Mouse (Mus musculus) G1E (cell line): Measurements from ENCODE around the gene C530008M17Rik.

ENCODE experiments used
- CTCF ChIP-seq: IDR thresholded peaks from 2 replicates; pipeline ENCODE4 v1.5.1; 2012; ENCODE audit warnings: low read depth, low read length, inconsistent platforms, mixed read lengths
- GATA1 ChIP-seq: IDR thresholded peaks from 2 replicates; pipeline ENCODE4 v1.6.1; 2012; ENCODE audit warnings: borderline replicate concordance, low read length, inconsistent platforms, mixed read lengths
- GATA2 ChIP-seq: IDR thresholded peaks from 2 replicates; pipeline ENCODE4 v1.6.1; 2012; ENCODE audit warnings: low read depth, low read length, inconsistent platforms, borderline replicate concordance
- POLR2AphosphoS5 ChIP-seq: IDR thresholded peaks from 2 replicates; pipeline ENCODE4 v1.6.1; 2012; ENCODE audit warnings: low read depth, low read length, inconsistent platforms; ENCODE audit not compliant: insufficient replicate concordance
- TAL1 ChIP-seq: conservative IDR thresholded peaks from 2 replicates; pipeline ENCODE4 v1.6.1; 2012; ENCODE audit warnings: low read depth, low read length, inconsistent platforms, mixed read lengths

- TF ChIP-seq CTCF (no peak), GATA1 (no peak), TAL1 (no peak), POLR2AphosphoS5 (no peak), GATA2 (no peak)
Observed at GRCm38 (mm10) chr5:76922833-76923232, 266.5 kb downstream of the C530008M17Rik start.
